Mouse (Mus musculus) erythroid progenitor cell, adult 5-6 weeks (primary cell): ENCODE data around the gene Nup62cl. TPM values are rescaled to one million over a fixed set of nuclear protein-coding genes. Genes with fewer than 3 reads are reported as not detected.

Experiments
- ATAC-seq: replicated peaks from 2 replicates; pipeline ENCODE4 v1.8.0; 2016; ENCODE audit warnings: moderate number of reproducible peaks, mild to moderate bottlenecking, moderate TSS enrichment, inconsistent platforms; ENCODE audit not compliant: poor library complexity, low FRiP score, severe bottlenecking
- total RNA-seq, 2 experiments: library from RNA; stranded (forward) in 1 of 2; stranded (reverse) in 1 of 2; fragments of 150-400 nt in 1 of 2; fragments of 186-747, 209-891 nt in 1 of 2; gene quantifications; 2 replicates each; pipeline versions ENCODE4 v1.2.3 to v1.2.4; 2015 to 2017; ENCODE audit warnings: low replicate concordance in 2 of 2

The Nup62cl gene
- total RNA-seq (2015; ENCODE audit: low replicate concordance) (not detected in 2 replicates), total RNA-seq (2017; ENCODE audit: low replicate concordance) (not detected in 2 replicates)

DNA sequence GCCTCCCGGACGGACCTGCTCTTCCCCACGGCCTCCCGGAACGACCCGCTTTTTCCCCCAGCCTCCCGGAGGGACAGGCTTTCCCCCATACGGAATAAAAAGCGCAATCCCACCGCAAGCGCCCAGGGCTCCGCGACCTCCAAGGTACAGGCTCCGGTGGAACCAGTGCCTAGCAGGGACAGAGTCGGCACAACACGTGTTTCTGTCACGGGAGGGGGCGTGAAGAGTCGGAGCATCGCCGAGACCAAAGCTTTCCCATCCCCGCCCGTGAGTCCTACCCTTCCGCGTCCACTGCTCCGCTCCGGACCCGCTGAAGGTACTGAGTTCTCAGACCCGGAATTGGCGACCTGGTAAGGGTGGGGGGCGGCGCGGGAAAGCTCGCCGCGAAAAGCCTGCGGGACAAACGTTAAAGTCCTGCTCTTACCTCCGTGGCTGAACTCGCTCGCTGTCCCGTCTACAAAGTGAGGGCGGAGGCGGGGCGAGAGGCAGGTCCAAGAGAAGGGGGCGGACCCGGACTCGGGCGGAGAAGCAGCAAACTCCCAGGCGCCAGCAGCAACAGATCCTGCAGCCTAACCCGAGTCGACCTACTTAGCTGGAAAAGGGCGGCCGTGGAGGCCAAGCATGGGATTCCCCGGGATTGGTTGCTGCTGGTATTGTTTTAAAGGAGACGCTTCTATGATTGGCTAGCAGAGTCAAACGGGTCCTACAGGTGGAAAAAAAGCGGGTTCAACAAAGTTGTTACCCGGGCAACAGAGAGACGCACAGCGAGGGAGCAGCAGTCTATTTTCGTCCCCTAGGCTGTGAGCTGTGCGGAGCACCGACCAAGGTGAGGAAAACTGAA lies at the start of gene Nup62cl, which contains the start of gene Pih1h3b:
Gene Nup62cl (minus strand): TSS at position 578 of the 841 bp plus-strand sequence.
Gene Pih1h3b (plus strand): TSS at position 745 of the 841 bp plus-strand sequence.
- no peak for ATAC-seq

DNA sequence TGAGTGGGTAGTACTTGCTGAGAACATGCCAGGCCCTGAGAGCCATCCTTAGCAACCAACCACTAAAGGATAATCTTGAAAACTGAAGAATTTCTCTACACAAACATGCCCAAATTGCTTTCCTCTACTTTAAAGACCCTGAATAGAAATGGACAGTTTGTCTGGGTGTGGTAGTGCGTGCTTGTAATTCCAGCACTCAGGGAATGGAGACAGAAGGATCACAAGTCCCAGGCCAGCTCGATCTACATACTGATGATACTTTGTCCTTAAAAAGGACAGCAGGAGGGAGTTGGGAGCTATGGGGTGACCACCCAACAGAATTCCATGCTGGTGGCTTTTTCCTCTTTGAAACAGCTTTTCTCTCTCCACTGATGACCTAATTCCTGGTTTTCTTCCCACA lies 31.6 kb upstream of the Nup62cl start:
- no peak for ATAC-seq

DNA sequence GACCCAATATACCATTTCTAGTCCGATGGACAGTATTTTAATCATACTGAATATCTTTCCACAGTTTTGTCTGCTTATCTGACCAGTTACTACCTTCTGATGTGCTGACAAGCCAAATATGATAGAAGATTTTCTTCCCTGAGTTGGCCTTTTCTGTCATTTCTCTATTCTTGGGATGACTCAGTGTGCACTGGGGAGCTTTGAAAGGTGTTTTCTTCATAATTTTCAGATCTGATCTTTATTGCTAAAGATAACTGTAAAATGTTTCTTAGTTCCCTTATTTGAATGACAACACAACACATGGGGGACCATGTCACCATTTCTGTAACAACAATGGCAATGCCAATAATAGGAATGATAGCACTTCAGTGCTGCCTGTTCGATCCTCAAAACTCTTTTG lies 20.0 kb upstream of the Nup62cl start:
- no peak for ATAC-seq

DNA sequence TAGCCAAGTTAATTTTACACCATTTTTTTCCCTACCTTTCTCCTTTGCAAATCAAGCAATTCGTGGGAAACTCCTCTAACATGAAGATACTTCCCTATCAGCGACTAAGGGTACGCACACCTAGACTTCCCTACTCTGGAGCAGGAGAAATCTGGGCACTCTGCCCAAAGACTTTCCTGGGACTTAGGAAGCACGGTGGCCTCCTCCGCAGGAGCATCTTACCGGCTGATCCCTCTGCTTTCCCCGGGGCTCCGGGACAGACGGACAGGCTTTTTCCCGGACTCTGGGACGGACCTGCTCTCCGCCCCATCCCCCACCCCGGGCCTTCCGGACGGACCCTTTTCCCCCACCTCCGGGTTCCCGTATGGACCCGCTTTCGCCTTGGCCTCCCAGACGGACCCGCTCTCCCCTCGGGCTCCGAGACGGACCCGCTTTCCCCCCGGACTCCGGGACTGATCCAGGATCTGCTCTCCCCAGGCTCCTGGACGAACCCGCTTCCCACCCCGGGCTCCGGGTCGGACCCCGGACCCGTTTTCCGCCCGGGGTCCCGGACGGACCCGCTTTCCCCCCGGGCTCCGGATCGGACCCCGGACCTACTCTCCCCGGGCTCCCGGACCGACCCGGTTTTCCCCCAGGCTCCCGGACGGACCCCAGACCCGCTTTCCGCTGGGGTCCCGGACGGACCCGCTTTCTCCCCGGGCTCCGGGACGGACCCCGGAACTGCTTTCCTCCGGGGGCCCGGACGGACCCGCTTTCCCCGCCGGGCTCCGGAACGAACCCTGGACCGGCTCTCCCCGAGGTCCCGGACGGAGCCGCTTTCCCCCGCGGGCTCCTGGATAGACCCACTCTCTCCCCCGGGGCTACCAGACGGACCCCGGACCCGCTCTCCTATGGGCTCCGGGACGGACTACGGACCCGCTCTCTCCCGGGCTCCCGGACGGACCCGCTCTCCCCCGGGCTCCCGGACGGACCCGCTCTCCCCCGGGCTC lies 1.3 kb downstream of the Nup62cl start:
- ATAC-seq = no peak

DNA sequence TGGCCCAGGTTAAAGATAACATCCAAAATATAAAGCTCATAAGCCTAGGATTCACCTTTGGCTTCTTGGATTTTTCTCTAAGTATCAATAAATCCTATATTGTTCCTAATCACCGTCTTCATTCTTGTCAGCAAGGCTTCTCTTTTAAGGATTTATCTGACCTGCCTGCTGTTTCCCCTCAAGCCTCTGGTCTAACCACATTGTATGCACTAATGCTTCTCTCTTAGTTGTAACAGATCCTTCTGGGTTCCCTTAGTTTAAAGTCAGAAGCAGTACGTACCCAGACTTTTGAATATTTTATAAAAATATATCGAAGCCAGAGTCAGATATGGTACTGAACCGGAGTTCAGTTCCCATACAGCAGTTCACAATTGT lies 63.8 kb downstream of the Nup62cl start:
- ATAC-seq = no peak

DNA sequence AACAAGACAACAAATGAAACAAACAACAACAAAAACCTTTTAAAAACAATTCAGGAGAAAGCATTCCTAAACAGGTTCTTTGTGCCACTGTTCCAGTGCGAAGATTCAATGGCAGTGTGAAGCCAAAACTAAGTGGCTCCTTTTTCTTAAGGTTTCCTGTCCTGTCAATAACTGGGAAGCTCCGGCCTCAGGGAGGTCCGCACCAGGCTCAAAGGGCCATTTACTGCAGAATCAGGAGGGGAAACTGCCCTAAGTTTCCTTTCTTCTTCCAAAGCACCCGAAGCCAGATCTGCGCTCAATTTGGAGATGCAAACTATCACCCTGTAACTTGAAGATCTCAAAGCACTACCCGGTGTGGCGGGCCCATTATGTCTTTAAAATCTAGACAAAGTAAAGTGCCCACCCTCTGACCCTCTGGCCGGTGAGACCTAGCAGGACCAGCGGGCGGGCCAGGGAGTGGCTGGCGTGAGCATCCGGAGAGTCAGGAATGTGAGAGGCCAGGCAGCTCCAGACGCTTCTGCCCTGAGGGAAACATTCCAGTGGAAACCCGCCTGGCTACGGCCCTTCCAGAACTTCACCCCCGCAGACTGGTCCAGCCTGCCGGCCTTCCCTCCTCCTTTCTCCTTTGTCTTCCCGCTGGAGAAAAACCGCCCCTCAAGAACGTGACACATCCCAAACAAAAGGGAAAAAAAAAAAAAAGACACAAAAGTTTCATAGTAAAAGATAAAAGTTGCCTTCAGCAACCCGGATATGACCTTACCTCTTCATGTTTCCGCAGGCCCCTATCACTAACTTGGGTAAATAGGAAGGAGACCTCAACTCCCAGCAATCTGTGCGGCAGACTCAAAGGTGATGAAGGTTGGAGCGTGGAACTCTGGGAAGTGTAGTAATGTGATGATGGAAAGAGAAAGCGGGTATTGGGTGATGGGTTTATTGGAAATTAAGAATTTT lies 64.5 kb downstream of the Nup62cl start, which contains the start of gene Rbm41:
Gene Rbm41 (minus strand): TSS at position 856 of the 951 bp plus-strand sequence.
- peak; percentile 79 for ATAC-seq

DNA sequence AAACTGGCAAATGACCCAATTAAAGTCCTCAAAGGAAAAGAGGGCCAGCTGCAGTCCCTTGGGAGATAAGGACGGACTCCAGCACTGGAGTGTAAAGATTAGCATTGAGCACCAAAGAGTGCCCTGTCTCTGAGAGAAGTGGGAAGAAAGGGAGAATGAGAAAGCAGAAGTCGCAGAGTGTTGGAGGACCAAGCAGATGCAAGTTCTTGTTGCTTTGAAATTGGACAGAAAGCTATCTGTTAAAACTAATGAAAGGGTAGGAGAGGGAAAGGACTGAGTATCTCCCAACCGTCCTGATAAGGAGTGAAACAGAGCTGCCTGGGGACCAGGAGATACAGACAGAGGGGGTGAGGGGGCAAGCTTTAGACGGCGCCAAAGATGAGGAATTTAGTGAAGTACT lies 80.4 kb downstream of the Nup62cl start:
- 0 out of 2 replicates have a peak, but pooled peaks have one; percentile 54 for ATAC-seq

Other genes with a start within 250 kb of the Nup62cl start
- 0.42 TPM in 1 of 2 replicates, not detected in the other for gene Morc4, start 191.0 kb downstream of the Nup62cl start, total RNA-seq (2015; ENCODE audit: low replicate concordance)
- gene Morc4, start 191.0 kb downstream of the Nup62cl start, total RNA-seq (2017; ENCODE audit: low replicate concordance) = not detected in 2 replicates
- 6.7 and 11.5 TPM in 2 replicates for gene Rbm41, start 64.1 kb downstream of the Nup62cl start, total RNA-seq (2015; ENCODE audit: low replicate concordance)
- gene Rbm41, start 64.1 kb downstream of the Nup62cl start, total RNA-seq (2017; ENCODE audit: low replicate concordance) = 1.4 and 1.5 TPM in 2 replicates
- not detected in 2 replicates for gene Pih1h3b, start 167 bp upstream of the Nup62cl start, total RNA-seq (2015; ENCODE audit: low replicate concordance)
- not detected in 2 replicates for gene Pih1h3b, start 167 bp upstream of the Nup62cl start, total RNA-seq (2017; ENCODE audit: low replicate concordance)